Mouse (Mus musculus): ENCODE measurements around the gene Mslnl.

The Mslnl gene

DNA sequence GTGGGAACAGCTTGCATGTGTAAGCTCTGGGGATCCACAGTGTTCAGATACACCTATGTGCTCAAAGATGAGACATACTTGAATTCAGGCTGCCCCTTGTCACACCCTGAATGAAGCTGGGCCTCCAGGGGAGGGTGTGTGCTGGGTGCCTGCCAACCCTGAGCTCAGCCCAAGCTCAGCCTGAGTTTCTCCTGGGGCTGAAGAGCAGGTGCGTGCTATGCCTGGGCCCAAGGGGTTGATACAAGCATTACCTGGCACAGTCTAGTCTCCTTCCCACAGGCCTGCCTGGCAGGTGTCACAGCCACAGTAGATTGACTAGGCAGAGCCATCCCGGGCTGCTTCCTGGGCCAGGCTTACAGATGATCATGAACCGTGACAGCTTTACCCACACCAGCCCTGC is at the start of gene Mslnl:
TSS of gene Mslnl (plus strand) at position 298 of the 400 bp plus-strand sequence.
- 66% methylated on average over 3 of the region's 3 CpGs for WGBS

DNA sequence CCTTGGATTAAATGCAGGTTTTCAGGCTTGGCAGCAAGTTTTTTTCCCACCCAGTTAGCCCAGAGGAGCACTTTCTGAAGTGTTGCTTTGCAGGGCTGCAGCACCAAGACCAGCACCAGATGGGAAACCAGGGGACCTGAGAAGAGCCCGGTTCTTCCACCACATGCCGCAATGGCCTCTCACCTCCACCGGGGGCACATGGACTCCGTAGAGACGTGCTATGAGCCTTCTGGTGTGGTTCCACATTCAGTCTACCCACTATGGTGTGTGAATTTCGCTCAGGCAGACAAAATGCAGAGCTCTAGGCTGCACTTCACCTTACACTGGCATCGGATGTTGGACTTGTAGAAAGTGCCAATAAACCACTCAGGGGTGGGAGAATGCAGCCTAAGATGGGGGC is 49.5 kb upstream of the Mslnl start:
- 56% methylated on average over 7 of the region's 7 CpGs for WGBS

- 67% methylated on average over 4 of the region's 4 CpGs for WGBS
Observed at GRCm38 (mm10) chr17:25688922-25689321, 46.9 kb upstream of the Mslnl start.

GRCm38 (mm10) chr17:25696263-25696662 is 39.6 kb upstream of the Mslnl start:
- 56% methylated on average over 1 of the region's 1 CpGs for WGBS

DNA sequence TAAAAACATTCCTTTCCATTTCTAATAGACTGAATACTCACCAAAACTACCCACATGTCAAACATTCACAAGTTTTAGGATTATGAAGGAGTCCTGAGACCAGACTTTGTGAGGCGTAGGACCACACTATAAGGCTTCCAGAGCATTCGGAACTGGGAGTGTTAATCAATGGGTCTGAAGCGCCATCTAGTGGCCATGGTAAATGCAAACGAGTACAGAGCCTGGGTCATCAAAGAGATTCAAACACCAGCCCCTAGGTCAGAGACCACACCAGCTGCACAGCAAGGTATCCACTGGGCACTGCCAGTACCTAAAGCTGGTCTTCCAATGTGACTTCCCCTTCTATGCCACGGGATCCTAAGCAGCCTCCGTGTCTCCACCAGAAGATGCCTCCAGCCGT is 37.4 kb upstream of the Mslnl start:
- whole genome bisulfite sequencing: 9% methylated on average over 7 of the region's 7 CpGs

- 65% methylated on average over 9 of the region's 9 CpGs for WGBS
Observed at GRCm38 (mm10) chr17:25700863-25701496, 34.9 kb upstream of the Mslnl start.

GRCm38 (mm10) chr17:25709994-25710393 is 25.8 kb upstream of the Mslnl start:
- WGBS: 96% methylated on average over 2 of the region's 2 CpGs

- 90% methylated on average over 4 of the region's 4 CpGs for WGBS
Observed at GRCm38 (mm10) chr17:25711136-25711535, 24.7 kb upstream of the Mslnl start.

DNA sequence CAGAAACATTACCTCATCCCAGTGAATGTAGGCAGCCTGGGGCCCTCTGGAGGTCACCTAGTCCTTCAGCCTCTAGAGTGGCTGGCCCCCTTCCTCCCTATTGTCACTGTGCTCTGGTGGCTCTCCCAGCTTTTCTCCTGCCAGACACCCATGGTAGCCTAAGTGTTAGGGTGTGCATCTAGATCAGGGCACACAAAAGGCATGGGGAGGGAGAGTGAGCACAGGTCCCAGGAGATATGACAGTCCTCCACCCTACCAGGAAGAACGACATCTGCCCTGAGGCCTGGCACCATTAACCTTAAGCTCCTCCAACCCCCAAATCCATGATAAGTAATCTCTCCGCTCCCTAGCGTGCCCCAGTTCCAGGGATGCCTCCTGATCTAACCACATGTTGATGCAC is 20.2 kb upstream of the Mslnl start:
- WGBS: 74% methylated on average over 3 of the region's 3 CpGs

- 28% methylated on average over 6 of the region's 6 CpGs for WGBS
Observed at GRCm38 (mm10) chr17:25716130-25716529, 19.7 kb upstream of the Mslnl start.

GRCm38 (mm10) chr17:25716711-25717637 is 18.9 kb upstream of the Mslnl start, which contains the start of gene Gng13:
Gng13 (plus strand) TSS chr17:25717171.
- WGBS: 3% methylated on average over 45 of the region's 45 CpGs

DNA sequence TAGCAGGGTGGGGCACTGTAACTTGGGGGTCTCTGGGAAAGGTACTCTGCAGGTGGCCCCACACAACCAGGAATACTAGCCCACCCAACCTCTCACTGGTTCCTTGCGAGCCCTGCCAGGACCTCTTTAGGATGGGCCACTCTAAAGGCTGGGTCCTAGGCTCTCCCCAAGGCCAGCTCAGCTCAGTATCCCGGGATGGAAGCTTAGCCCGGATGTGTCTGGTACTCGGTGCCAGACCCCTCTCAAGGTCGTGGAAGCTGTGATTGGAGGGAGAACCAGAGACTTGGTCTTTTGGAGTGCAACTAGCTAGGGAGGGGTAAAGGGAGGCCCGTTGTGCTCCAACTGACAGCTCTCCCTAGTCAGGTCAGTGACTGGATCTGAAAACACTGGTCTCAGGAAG is 18.2 kb upstream of the Mslnl start:
- WGBS: 11% methylated on average over 6 of the region's 6 CpGs

DNA sequence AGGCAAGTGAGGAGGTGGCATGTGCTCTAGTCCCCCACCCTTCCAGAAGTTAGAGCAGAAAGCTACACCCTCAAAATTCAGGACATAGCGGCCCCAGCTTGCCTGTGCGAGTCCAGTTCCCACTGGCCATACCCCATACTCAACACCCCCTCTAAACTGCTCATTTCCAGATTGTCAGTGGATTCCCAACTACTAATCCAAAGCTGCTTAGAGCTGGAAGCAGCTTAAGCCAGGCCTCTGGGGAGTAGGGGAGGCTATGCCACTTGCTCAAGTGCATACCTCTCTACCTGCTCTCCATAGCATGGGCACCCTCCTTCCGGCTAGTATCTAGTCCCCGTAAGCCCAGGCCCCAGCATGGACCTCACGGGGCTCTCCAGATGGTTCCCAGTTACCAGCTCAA is 14.4 kb upstream of the Mslnl start:
- WGBS: 91% methylated on average over 5 of the region's 5 CpGs

- WGBS: 96% methylated on average over 19 of the region's 19 CpGs
Observed at GRCm38 (mm10) chr17:25723470-25723869, 12.4 kb upstream of the Mslnl start.

- 76% methylated on average over 7 of the region's 7 CpGs for WGBS
Observed at GRCm38 (mm10) chr17:25723919-25724318, 11.9 kb upstream of the Mslnl start.

DNA sequence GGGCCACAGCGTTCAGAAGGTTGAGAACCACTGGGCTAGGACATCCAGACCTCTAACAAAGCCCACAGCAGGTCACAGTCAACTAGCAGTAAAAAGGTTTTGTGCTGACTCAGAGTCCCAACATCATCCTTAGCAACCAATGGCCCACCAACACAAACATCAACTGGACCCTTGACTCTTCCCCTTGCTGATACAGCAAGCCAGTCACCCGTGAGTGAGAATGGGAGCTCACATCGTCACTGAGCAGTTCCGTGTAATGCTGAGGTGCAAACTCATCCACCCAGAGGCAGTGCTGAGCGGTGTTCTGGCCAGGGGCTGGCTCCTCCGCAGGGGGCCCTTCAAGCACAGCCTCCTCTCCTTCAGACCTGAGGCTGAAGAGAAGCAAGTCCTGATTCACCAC is 10.6 kb upstream of the Mslnl start:
- WGBS: 86% methylated on average over 6 of the region's 6 CpGs

DNA sequence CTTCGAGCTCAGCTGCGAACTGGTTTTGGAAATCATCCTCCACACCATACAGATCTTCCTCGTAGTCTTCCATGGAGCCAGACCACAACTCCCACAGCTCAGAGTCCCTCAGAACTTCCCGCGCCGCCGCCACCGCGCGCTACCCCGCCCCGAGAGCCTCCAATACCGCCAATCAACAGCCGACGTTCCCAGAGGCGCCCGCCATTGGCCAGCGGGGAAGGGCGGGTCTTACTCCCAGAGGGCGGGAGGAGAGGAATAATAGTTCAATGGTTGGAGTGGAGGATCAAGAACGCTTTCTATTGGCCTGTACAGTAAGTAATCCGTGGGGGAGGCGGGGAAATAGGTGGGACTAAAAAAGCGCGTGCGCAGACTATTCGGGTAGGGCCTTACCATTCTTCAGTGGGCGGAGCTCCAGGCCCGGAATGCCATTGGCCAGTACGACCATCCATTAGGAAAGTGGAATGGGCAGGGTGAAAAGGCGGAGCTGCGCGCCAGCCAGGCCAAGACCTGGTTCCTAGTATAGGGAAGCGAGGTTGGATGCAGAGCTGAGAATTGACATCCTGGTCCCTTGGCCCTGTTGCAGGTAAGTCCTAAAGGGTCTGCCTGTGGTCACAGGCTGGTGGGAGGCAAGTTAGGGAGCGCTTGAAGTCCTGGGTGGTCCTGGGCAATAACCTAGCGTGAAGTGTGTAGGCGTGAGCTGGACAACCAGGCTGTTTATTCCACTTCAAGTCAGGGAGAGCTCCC is 8.4 kb upstream of the Mslnl start, which contains the start of the genes Chtf18 and Rpusd1:
TSS of gene Chtf18 (minus strand) at position 155 of the 744 bp plus-strand sequence.
TSS of gene Rpusd1 (plus strand) at position 406 of the 744 bp plus-strand sequence.
- WGBS: under 1% methylated on average over 37 of the region's 37 CpGs

DNA sequence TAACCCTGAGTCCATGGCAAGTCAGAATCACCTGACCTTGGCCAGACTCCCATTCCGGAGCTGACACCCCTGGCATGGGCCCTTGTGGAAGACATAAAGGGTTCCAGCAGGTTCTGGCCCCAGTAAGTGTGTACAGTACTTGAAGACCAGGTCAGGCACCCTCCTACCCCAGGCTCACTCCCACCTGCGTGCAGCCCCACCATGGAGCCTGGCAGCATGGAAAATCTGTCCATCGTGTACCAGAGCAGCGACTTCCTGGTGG is 7.9 kb upstream of the Mslnl start:
- WGBS: 12% methylated on average over 4 of the region's 4 CpGs

- 13% methylated on average over 2 of the region's 2 CpGs for WGBS
Observed at GRCm38 (mm10) chr17:25732082-25732481, 3.8 kb upstream of the Mslnl start.

GRCm38 (mm10) chr17:25735246-25735645 is 596 bp upstream of the Mslnl start:
- 77% methylated on average over 5 of the region's 5 CpGs for WGBS

DNA sequence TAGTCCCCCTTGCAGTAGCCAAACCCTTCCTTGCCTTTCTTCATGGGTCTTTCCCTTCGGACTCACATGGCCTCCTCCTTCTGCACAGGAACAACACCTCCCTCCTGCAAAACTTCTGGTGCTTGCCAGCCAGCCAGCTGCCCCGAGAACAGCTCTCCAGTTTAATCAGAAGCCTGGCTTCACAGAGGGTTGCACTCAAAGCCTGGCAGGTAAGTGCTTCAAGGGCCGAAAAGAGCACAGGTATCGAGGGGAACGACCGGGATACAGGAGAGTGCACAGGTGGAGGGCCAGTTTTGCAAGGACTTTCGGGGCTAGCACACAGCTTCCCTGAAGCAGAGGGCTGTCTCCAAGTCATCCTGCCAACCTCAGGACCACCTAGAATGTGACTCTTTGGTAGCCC is 3.0 kb downstream of the Mslnl start:
- WGBS: 72% methylated on average over 7 of the region's 7 CpGs

DNA sequence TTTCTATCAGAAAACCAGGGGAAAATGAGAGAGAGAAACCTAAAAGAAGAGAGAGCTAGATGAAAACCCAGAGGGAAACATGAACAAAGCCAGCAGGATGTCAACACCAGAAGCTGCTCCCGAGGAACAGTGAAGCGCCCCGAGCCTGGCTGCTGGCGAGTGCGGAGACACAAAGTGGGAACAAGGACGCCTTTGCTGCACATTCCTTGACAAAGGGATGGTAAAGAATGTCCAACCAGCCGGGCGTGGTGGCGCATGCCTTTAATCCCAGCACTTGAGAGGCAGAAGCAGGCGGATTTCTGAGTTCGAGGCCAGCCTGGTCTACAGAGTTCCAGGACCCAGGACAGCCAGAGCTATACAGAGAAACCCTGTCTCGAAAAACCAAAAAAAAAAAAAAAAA is 5.6 kb downstream of the Mslnl start:
- 75% methylated on average over 12 of the region's 12 CpGs for WGBS

Measured in cerebral cortex, adult 2 months (tissue).